Mouse (Mus musculus) urinary bladder, adult 18-20 months (tissue): ENCODE data around the gene Tex14.

Experiments used
- DNase-seq, 2 experiments: peaks; one replicate each; pipeline ENCODE4 v3.0.0; 2022; ENCODE audit warnings: low spot score in 2 of 2, mixed read lengths in 2 of 2

The Tex14 gene

DNA sequence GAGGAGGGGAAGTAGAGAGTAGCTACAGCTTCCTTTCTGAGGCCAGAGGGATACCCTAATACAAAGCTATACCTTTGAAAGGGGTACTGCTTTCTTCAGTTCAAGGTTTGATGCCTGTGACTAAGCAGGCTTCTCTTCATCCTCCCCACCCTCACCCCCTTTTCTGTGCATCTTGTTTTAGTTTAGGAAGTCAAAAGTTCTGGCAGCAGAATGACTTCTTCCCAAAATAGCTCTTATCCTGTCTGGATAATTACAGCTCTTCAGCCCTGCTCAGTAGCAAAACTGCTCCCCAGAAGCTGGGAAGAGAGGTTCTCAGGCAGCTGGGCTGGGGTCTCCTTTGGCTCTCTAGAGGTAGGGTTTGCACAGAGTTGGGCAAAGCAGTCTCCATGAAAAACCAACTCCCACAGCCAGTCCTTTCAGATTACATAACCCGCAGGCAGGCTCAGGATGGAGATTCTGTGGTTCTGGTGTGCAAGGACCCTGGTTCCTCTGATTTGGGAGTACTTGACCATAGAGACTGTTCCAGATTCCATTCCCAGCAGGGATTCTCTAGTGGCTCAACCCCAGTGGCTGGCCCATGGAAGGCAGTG, 166.6 kb downstream of the Tex14 start:
- no peak for DNase-seq

DNA sequence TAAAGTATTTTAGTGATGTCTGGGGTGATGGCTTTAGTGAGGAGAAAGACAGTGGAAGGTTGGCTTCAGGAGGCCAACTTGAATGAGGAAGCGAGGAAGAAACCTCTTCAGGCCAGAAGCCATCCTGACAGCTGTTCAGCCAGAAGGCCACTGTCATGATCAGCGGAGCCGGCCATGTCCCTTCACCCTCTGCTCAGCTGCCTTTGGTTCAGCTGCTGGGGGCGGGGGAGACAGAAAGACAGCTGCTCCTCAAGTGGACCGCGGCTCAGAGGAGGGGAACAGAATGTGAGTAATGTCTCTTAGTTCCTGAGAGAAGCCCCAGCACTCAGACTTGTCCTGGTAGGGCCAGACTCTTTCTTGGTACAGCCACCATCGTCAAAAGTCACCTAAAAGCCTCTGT, 168.9 kb downstream of the Tex14 start:
- DNase-seq = no peak

DNA sequence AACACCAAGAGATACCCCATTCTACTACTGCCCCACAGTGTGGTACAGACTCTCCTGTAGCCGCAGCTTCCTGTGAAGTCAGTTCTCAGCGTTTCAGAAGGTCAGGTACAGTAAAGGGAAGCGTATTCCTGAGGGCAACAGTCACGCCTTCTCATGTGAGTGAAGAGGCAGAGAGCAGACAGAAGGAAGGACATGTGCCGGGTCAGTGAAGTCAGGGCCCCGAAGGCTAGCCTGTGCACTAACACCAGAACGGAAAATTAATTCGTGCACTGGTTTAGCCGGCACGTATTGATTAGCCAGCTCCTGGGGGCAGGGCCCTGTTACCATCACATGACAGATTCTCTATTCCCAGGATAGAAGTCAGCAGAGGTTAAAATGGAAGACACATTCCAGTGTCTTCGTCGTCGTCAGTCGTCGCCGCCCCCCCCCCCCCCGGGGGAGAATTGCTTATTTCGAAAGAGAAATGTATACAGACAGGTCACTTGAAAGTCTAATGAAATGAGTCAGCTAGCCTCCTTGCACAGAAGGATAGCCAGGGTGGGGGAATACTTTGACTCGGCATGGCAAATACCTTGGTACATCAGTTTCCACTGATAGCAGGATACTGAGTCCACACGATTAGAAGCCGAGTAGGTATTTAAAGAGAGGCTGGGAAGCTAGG, 169.8 kb downstream of the Tex14 start:
- no peak for DNase-seq

DNA sequence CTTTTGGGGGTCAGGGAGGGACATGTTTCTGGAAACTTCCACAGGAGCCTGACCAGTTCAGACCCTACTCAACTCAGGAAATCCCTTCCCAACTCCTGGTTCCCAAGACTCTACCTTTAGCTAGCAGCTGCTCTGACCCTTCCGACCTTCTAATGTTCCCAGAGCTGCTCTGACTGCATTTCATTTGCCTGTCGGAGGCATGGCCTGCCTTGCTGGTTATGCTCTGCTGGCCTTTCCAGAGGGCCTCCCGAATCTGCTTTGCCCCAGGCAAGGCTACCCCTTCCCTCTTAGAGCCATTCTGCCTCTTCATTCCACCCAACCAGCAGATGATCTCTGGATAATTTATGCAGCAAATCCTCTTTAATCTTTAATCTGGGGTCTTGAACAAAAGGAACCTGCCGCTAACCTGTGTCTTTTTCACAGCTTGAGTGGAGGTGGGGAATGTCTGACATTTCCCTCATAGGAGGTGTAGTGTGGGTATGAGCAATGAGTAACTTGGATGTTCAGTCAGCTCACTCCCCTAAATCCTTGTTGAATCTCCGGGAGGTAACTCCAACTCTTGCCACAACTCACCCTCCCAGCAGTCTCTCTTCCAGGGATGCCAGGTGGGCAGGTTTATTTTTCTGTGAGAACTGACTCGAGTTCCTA, 172.9 kb downstream of the Tex14 start:
- no peak for DNase-seq

DNA sequence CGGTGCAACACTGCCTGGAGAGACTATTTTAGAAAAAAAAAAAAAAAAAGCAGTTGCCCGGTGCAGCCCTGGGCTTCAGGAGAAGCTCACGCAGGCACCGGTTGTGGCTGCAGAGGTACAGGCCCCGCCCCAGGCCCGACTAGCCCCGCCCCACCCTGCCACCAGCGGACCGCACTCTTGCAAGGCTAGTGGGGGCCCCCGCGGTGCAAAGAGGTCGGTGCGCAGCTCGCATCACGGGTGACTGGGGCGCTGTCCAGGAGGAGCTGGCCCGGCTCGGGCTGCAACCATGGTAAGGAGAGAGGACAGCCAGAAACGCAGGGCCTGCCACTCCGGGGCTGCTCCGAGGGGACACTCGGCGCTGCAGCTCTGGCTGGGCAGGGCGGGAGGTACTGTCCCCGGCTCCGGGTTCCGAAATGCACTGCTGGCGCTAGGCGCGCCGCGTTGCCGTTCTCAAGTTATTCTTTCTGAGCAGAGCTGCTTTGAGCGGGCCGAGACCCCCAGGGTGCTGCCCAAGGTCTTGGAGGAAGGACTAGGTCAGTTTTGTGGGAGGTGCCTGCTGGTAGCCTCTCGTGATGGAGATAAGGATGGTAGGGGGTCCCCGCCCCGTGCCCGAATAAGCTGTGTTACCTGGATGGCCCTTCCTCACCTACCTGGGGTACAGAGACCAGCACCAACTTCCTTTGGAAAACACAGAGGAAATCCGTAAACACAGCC, 173.5 kb downstream of the Tex14 start:
- DNase-seq = peak; percentile 52 to 69

DNA sequence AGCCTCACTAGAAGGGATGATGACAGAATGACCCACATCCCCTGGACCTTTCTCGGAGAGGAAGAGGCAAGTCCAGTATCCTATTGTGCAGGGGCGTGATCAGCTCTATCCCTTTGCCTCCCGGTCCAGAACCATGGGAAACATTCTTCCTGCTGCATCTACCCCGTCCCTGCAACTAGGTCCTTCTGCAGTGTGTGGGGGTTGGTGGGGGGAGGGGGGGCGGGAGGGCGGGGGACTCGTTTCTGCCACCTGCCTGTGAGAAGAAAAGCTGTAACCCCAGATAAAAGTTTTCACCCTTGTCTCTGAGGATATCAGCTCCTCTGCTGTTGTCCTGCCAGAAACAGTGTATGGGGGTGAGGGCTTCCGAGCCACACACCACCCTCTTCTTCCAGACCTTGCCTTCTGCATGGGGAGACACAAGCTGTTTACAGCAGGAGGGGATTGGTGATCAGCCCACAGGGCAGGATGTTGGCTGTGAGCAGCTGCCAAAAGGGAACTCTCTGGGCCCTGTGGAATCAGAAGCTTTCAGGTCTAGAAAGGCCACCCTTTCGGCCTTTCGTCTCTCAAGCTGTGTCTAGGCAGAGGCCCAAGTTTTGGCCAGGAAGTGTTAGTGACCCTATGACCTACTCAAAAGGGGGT, 174.2 kb downstream of the Tex14 start:
- no peak for DNase-seq

DNA sequence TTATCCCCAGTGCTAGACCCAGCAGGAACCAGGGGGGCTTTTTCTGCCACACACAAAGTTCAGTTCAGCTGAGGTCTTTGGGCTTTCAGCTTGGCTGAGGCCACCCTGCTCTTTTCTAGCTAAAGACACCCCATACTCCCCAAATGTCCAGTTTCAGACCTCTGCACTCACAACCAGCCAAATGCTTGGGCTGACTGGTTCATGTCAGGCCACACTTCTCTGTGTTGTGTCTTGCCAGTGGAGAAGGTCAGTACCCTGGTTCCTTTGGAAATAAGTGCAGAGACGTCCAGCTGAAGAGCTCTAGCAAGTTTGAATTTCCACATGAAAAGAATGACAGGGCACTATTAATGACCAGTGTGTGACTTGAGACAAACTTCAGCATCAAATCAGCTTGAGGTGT, 174.8 kb downstream of the Tex14 start:
- no peak for DNase-seq

DNA sequence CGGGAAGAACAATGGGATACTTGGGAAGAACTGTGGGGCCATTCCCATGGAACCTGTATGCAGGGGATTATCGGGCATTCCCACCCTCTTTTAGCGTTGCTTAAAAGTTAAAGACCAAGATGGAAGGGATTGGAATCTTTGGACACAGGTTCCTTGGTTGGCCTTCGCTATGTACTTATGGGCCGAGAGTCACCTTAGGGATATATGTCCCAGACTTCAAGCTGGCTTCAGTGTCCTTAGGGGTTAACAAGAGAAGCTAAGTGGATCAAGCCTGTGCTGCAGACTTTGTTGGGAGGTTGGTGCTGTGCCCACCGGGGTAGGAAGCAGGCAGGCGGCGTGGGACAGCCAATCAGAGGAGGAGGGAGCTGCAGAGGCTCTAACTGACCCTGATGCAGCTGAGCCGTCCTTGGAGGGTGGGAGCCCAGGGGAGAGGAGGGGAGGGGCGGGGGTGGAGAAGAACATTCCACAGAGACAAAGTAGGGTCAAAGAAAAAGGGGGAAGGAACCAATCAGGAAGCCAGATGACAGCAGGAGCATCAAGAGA, 175.7 kb downstream of the Tex14 start:
- DNase-seq = no peak

DNA sequence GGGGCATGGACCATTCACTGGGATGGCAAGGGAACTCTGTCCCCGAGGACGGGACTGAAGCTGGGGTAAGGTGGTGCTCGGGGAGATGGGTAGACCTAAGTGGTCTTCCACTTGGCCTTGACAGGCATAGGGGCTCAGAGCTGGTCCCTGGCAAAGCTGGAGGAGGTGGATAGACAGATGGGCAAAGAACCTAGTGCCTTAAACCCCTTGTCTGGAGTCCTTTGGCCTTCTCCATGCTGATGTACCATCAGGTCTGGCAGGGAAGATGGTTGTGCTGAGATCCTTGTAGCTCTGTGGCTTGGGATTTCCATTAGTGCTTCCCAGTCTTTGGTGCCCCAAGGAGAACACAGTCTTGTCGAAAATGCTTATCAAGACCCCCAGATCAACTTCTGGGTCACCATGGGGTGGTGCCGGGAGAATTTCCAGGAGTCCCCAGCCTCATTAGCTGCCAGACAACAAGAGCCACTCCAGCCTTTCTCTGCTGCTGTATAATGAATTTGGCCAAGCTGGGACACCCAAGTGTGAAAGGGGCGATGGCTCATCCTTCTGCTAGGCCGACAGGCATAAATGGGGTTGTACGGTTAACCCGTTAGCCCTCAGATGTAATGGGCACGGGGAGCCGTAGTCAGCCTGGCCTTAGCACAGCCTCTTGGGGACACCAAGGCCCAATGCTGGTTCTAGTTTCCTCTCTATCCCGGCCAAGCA, 176.4 kb downstream of the Tex14 start:
- DNase-seq = no peak

DNA sequence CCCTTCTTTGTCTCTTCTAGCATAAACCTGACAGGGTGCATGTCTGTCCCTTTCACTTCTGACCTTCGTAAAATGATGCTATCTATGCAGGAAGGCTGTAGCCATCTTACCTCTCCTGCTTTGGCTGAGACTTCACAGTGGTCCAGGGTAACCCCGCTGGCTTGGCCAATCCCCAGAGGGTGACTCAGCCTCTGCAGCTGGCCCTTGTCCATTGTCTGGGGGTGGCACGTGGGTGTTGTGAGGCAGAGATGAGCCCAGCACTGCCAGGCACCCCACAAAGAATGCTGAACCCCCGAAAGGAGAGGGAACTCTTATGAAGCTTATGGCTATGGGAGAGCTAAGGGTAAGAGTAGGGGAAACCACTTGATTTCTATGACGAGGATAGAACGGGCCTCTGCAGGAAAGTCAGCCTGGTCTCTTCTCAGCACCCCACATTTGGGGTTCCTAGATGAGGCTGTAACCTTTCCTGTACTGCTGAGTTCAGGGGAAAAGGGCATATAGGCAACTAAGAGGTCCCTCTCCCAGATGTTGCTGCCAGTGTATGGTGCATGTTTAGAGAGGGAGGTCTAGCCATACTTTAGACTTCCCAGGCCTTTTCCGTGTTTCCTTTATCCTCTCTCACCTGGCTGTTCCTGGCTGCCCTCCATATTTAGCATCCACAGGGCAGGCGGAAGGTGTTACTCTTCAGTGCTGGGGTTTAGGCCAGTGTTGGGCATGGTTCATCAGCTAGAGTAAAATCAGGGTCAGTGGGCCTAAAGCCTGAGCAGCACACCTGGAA, 177.3 kb downstream of the Tex14 start:
- DNase-seq = no peak

DNA sequence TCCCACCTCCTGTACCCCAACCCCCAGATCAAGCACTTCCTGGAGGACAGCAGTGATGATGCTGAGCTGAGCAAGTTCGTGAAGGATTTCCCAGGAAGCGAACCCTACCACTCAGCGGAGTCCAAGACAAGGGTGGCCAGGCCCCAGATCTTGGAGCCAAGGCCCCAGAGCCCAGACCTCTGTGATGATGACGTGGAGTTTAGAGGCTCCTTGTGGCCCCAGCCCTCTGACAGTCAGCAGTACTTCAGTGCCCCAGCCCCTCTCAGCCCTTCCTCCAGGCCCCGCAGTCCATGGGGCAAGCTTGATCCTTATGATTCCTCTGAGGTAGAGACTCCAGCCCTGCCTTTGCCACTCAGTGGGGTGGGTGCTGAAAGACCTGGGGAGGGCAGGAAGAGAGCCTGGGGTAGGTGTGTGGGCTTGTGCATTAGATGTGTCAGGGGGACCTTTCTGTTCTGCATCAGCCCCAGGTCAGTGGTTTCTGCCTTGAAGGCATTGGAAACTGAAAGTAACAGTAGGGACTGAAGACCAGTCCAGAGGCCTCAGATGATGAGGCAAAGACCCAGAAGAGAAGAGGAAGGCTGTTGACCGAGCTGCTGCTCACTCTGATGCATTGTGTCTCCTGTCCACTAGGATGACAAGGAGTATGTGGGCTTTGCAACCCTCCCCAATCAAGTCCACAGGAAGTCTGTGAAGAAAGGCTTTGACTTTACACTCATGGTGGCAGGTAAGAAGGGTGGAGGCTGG, 178.6 kb downstream of the Tex14 start:
- no peak for DNase-seq

DNA sequence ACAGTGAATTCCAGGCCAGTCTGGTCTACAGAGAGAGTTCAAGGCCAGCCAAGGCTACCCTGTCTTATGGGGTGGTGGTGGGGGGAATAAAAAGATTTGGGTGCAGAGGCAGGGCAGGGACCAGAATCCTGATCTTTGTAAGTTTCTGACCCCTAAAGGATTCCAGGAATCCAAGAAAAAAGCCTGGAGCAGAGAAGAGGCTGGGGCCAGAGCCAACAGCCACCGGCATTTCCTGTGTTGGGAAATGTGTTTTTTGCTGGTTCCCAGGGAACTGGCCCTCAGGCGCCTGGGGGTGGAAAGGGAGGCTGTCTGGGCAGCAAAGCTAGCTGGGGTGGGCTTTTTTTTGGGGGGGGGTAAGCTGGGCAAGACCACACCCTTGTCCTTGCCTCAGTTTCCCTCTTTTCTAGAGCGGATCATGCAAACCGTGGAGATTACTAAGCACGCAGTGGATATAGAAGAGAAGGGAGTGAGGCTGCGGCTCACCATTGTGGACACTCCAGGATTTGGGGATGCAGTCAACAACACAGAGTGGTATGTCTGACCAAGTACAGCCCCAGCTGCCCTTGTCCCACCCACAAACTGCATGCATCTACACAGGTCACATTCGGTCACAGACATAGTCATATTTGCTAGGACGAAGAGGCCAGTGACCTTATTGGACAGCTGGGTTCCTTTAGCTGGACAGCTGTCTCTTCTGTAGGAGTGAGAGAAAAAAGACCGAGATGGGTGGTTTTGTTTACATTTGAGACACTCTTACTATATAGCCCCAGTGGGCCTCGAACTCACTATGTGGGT, 180.0 kb downstream of the Tex14 start:
- DNase-seq = no peak

DNA sequence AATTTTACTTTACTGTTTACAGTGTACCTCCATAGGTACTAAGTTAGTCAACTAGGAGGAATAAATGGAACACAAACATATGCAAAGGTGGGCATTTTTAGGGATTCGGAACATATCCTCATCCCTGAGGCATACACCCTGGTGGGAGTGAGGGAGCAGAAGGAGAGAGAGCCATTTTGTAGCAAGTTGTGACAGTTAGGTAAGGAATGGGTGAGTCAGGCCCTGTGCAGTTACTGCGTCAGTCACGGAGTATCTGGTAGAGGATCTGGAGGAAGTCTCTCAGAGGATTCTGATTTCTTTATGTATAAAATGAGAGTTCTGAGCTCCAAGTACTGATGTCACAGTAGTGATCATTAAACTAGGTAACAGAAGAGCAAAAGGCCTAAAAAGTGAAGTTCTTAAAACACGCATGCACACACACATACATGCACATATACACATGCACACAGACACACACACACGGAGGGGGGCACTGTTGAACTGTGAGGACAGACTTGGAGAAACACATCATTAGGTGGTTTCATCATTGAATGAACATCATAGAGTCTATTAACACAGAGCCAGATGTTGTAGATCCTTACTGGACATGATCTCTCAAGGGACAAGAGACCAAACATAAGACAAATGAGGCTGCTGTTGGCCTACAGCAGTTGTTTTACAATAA, 182.5 kb downstream of the Tex14 start:
- DNase-seq = no peak

DNA sequence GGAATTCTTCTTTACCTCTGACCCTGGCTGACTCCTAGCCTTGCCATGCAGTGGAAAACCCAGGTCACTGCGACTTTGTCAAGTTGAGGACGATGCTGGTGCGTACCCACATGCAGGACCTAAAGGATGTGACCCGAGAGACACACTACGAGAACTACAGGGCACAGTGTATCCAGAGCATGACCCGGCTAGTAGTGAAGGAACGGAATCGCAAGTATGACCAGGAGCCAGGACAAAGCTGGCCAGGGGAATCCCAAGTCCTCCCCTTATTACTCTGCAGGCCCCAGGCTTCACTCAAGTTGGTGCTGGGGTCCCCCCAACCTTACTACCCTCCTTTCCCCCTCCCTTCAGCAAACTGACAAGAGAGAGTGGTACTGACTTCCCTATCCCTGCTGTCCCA, 184.7 kb downstream of the Tex14 start:
- no peak for DNase-seq

DNA sequence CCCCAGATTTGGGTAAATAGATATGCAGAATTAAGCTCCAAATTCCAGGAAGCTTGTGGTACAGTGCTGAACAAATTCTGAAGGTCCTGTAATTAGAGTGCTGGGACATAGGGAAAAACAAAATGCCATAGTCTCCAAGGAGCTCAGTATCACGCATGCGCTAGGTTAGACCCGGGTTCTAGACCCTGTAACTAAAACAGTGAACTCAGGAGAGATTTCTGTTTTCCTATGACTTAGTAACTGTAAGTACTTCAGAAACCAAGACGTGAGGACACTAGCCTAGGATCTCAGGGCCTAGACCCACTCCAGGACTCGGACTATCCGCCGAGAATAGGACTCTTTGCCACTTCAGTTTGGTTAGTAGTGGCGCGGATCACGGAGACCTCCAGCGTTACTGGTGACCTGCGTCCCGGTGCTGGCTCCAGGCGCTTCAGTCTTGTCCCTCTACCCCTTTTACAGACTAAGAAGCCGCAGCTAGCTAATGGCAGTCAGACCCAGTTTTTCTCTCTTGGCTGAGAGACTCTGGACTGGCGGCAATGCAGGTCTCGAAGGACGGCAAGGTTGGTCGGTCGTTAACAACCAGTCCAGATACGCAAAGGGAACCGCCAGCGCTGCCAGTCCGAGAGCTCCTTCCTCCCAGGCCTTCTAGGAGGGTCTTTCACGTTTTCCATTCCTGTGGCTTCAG, 186.1 kb downstream of the Tex14 start:
- DNase-seq = no peak

DNA sequence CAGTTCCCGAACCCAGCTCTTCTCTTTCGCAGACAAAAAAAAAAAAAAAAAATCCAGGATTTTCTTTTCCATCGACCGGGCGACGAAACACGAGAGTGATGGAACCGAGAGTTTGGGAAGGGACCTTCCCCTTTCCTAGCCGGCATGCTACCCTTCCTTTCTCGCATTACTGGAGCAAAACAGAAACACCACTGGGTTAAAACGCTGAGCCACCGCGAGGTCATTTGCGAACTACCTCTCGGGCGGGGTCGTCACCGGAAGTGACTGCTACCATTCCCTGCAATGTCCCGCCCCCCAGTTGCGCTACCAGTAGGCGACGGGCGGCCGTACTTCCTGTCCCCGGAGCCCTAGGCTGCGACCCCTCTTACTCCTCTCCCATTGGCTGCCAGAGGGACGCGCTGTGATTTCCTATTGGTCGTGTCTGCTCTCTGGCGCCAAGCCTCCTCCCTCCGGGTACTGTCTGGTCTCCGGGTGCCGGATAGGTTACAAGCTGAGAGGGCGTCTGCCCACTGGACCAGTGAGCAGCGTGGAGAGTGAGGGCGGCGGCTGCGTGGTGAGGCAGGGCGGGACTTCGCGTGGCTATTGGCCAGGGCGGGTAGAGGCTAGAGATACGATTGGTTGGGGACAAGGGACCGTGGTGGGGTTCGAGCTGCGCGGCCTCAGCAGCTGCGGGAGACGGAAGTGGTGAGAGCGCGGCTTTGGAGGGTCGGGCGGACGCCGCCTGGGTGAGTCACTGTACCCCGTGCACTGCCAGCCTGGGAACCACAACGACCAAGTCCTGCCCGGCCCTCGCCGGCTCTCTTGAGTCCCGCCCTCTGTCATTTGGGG, 186.9 kb downstream of the Tex14 start, which contains the start of gene Mtmr4:
Gene Mtmr4, plus strand, starts transcription at position 637 of the 828 bp plus-strand sequence.
- DNase-seq = peak; percentile 94 to 100

DNA sequence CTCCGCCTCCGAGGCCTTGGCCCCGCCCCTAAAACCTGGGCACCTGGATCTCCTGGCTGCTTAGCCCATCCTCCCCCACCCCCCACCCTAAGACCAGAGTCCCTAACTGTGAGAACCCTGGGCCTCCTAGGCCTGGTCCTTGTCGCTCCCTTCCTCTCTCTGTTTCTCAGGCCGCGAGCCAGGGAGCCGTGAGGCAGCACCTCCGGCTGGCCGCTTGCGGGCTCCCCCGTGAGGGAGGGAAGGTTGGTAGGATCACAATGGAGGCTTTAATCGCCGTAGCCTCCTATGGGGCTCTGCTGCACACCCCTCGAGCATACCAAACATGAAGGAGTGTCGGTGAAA, 187.5 kb downstream of the Tex14 start:
- no peak for DNase-seq
